Mouse (Mus musculus) adrenal gland, postnatal 36 days (tissue): ENCODE data around the gene Rad51b. TPM values are rescaled to one million over a fixed set of nuclear protein-coding genes. Genes with fewer than 3 reads are reported as not detected.

Experiments used
- DNase-seq, 2 experiments: peaks; one replicate each; pipeline ENCODE4 v3.0.0; 2021; ENCODE audit warnings: mixed read lengths in 1 of 2
- total RNA-seq, 2 experiments: library from RNA; stranded (reverse); gene quantifications; 2 replicates each; pipeline ENCODE4 v1.2.3; 2021

Gene Rad51b
- total RNA-seq, 2 experiments from 2014 or later = 0.49 to 0.63 TPM

GRCm38 (mm10) chr12:79762570-79763275, 465.6 kb downstream of the Rad51b start:
- DNase-seq = no peak

DNA sequence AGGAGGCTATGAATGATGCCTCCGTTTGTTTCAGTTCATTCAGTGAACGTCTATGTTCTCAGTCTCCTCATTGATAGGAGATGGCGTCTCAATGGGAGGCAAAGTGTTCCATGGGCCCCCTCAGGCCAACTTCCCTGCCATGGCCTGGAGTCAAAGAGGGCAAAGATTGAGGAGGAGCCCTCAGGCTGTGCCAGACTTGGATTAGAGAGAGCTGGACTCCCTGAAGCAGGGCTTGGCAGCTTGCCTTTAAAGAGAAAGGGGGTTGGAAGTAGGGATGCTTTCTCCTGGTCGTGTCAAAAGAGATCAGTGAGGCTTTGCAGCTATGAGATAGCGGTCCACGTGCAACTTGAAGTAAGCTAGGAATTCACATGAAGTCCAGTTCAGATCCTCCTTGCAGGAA, 469.0 kb downstream of the Rad51b start:
- DNase-seq = peak in 1 of 2 experiments; percentile 51

- no peak for DNase-seq
These were observed 471.8 kb downstream of the Rad51b start for GRCm38 (mm10) chr12:79768741-79769322.

DNA sequence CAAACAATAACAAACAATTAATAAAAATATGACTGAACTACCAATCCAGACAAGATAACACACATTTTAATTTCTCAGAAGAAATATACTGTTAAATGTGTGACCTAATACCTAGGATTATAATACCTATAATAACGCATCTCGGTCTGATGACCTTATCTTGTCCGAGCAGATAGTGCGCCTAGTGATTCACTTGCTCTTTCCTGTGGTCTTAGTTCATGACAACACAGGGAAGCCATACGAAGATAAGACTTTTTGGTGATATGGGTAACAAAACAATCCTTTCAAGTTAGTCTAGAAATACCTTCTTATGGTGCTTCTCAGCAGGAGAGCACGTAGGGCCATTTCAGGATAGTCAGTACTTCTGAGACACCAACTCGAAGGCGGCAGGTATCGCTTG, 472.7 kb downstream of the Rad51b start:
- no peak for DNase-seq

DNA sequence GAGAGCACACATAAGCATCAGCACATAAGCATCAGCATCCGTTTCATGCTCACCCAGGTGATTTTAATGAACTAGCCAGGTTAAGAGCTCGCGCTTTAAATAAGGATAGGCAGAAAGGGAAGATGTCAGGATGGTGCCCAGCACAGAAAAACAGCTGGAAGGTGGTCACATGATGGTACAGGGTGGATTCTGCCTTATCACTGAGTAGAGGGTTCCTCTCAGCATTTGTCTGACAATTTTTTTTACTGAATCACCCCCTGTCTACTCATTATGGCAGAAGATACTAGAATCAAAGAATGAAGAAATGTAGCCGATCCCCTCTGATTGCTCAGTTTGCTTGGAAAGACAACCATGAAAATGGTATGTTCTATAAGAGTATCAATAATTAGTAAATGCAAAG, 474.1 kb downstream of the Rad51b start:
- no peak for DNase-seq

DNA sequence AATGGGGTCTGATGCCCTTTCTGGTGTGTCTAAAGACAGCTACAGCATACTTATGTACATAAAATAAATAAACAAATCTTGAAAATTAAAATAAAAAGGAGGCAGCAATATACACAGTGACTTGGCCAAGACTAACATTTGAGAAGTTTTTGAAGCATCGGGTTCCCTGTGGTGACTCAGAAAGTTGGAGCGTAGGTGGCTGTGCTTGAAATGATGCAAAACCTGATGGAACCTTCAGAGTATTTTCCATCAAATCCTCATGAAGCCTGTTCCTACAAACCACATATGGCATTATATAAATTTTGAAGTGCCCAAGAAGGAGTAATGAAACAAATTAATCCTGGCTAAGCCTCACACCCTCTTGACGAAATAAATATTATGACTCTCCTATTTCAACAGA, 474.7 kb downstream of the Rad51b start:
- no peak for DNase-seq

DNA sequence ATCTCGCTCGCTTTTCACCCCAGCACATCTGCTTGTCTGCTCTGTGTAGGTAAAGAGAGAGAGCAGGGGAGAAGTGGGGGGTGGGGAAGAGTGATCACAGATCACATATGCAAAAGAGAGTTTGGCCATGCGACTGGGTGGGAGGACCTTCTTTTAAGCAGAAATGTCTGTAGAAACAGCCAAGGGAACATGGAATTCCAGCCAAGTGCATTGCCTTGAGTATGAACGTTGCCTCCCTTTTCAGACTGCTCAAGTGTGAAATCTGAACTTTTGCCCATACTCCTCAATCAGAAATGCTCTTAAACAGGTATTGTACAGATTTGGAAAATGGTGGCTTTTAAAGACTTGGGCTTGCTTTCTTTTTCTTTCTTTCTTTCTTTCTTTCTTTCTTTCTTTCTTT, 476.2 kb downstream of the Rad51b start:
- DNase-seq = no peak

GRCm38 (mm10) chr12:79774571-79774970, 477.5 kb downstream of the Rad51b start:
- no peak for DNase-seq

GRCm38 (mm10) chr12:79776828-79777227, 479.7 kb downstream of the Rad51b start:
- DNase-seq = no peak

DNA sequence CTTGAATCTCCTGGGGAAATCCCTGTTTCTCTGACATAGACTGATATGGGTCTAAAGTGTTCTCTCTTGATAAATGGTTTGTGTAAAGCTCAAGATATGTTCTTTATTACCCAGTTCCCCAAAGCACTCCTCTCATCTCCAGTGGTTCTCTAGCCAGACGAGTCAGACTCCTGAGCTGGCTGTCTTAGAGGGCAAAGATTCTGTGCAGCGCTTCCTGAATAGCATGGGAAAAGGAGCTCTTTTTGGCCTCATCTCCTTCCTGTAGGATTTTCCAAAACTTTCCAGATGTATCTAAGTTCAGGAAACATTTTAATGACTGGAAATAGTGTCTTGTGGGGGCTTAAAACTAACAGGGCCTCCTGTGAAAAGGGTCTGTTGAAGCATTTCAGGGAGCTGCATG, 483.7 kb downstream of the Rad51b start:
- DNase-seq = no peak

GRCm38 (mm10) chr12:79781788-79782187, 484.7 kb downstream of the Rad51b start:
- DNase-seq = no peak

DNA sequence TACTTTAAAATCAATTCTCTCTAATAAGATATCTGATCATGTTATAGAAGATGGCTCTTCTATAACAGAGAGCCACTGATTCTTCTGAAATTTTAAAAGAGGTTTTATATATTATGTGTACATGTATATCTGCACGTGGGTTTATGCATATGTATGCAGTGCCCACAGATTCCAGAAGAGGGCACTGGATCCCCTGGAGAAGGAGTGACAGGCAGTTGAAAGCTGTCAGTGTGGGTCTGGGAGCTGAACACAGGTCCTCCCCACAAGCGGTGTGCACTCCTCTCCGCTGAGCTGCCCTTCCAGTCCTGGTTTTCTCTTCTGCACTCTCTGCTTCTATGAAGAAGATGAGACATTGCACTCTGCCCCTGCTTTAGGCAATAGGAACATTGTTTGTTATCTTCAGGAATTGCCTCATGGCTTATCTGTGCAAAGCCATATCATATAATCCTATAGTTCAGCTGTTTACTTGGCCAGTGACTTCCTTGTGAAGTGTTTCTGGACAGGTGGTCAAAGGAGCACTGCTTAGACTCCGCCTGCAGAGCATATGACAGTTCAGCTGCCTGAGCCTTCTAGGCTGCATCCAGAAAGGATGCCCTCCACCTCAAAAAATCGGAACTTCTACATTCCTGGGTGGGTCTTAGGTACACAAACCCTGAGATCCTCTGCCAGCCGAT, 485.5 kb downstream of the Rad51b start:
- no peak for DNase-seq

DNA sequence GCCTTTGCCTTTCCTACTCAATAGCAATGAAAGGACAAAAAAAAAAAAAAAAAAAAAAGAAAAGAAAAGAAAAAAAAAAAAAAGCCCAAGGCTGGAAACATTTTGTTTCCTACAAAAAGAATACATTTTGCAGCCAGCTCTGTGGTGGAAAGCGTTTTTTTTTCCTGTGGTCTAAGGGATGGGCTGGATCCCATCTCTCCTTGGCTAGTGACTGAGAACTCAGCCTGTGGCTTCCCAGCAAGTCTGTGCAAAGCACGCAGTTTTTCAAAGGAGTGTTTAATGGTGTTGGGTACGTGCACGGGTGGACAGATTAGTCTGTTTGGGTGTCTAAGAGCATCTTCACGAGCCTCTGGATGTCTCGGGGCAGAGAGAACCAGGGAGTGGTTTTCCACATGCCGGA, 487.1 kb downstream of the Rad51b start:
- no peak for DNase-seq

- no peak for DNase-seq
These were observed 488.6 kb downstream of the Rad51b start for GRCm38 (mm10) chr12:79785691-79786090.

DNA sequence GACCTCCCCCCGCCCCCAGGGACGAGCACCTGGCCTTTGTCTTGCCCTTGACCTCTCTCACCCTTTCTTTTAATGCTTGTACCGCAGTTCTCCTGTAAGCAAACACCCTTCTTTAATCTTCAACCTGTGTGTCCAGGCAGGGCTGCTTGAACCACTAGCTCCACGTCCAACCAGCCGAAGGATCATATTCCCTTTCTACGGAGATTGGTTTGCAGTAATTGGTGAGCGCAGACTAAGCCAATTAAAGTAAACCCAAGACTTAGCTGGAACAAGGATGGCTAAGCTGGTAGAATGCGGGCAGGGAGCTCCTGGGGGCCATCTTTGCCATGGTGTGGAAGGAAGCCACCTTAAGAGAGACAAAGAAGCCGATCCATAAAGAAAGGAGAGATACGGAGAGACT, 490.5 kb downstream of the Rad51b start:
- DNase-seq = no peak

DNA sequence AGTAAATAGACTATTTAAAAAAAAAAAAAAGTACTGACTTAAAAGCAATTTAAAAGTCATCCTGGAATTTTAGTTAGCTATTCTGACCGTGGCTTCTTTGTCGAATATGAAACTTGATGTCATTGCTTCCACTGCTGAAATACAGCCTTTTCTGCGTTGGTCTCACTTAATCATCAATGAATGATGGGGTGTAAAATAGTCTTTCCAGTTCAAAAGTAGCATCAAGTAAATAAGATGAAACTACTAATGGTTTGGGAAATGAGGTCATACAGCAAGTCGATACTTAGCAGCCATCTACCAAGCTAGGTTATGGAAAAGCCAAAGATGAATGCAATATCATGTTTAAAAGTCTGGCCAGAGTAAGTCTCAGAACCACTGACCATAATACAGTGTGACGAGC, 491.3 kb downstream of the Rad51b start:
- no peak for DNase-seq

DNA sequence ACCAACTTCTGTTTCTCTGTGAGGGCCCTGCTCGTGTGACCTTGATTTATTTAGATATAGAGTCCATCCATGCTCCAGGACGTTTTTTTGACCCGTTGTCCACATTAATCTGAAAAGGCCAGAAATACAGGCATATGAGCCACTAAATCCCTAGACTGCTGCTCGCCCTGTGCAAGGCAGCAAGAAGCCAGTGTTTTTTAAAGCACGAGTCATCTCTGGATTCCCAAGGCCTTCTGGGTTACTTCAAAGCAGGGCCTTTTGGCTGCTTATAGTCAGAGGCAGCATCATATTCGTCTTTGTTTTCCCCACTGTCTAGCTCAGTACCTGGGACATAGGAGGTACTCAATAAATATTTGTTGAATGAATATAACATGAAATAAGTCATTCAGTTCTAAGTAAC, 492.4 kb downstream of the Rad51b start:
- DNase-seq = no peak

DNA sequence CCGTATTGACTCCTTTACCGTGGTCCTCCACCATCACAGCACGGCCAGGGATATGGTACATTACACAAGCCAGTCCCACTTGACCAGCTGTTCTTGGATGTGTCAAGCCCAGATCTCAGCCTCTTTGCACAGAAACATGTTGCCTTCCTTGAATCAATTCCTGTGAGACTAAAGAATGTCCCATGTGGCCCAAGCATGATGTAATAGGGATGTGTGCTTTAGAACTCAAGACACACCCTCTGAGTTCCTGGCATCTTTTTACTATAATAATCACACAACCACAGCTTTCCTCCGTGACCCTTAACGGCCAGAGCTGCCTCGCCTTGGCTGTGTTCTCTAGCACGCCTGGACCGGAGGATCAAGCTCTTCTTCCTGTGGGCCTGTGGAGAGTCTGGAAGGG, 496.3 kb downstream of the Rad51b start:
- peak; percentile 27 to 50 for DNase-seq

GRCm38 (mm10) chr12:79794802-79795201, 497.7 kb downstream of the Rad51b start:
- no peak for DNase-seq

DNA sequence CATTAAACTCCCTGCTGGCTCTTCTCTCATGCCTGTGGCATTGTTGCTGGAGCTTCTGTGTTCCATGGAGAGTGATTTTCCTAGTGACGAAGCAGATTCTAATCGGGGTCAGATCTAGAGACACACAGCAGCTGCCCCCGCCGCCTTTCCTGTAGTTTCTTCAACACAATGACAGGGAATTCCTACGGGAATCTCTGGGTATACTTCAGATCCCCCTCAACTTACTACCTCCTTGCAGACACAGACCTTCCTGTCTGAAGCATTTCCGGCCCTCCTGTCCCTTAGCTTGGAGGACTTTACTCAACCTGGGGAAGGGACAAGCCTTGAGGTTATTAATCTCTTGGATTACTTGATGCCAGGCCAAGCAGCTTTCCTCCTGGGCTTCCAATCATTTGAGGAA, 499.2 kb downstream of the Rad51b start:
- DNase-seq = peak; percentile 27 to 47

- no peak for DNase-seq
These were observed 500.0 kb downstream of the Rad51b start for GRCm38 (mm10) chr12:79796823-79797821.

GRCm38 (mm10) chr12:79798488-79798887, 501.4 kb downstream of the Rad51b start:
- DNase-seq = no peak
